Mouse (Mus musculus): ENCODE measurements around the gene Gemin5.

GRCm38 (mm10) chr11:58129302-58129843 lies 39.0 kb downstream of the Gemin5 start:
- TF ChIP-seq CTCF (IDR thresholded peaks at IDR 0.05) (no peak), POLR2A (IDR thresholded peaks at IDR 0.05; ENCODE audit: insufficient read depth, low read depth, low read length) (no peak)
